Mouse (Mus musculus) stomach, adult 2 months (tissue): ENCODE measurements around the gene Maged1. TPM values are rescaled to one million over a fixed set of nuclear protein-coding genes. Genes with fewer than 3 reads are reported as not detected.

Source experiments
- polyA plus RNA-seq: library from polyadenylated mRNA; depleted of rRNA; stranded (reverse); fragments of >200 nt; gene quantifications from 2 replicates; pipeline ENCODE4 v1.2.3, GENCODE M21; 2012; rRNA removed

Gene Maged1
- 53.3 and 55.4 TPM in 2 replicates for polyA plus RNA-seq

DNA sequence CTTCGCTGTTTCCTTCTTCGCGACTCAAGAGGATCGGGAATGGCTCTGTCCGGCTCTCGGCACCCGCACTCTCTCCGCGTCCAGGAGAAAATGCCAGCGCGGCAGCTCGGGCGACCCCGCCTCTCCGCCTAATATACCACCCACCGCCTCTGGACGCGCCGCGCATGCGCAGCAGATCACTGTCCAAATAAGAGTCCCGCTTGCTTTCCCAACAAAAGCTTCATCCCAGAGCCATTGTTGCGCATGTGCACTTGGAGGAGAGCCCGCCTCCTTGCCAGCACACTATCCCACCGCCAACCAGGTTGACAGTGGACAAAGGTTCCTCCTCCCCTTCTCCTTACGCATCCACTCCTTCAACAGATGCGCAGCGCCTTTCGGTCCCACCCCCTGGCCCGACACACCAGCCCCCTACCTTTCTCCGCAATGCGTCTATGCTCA is at the start of gene Maged1:
TSS of gene Maged1 (minus strand) at position 226 of the 438 bp plus-strand sequence.

Other genes with a start within 250 kb of the Maged1 start
- not detected in 2 replicates for gene Fam90a1b, start 175.4 kb downstream of the Maged1 start, polyA plus RNA-seq
- 1.8 and 3.1 TPM in 2 replicates for gene Apoo, start 175.0 kb downstream of the Maged1 start, polyA plus RNA-seq
- gene Gspt2, start 93.9 kb upstream of the Maged1 start, polyA plus RNA-seq, result 0.81 and 1.1 TPM in 2 replicates
- 0.76 and 0.89 TPM in 2 replicates for gene Zxdb, start 182.4 kb upstream of the Maged1 start, polyA plus RNA-seq